Mouse (Mus musculus): ENCODE measurements at regions not wholly inside any gene's neighbourhood (a gene's known extent, or its start where the extent isn't known, plus 50 kb on each side); places are given as distances from the start of the nearest gene placed in this dataset.

- DNase-seq (ENCODE audit: low spot score in 2 of 2): no peak
These were observed 50.2 kb upstream of the Nxt1 start for GRCm38 (mm10) chr2:148622216-148622615.

- DNase-seq (ENCODE audit: low spot score in 2 of 2): no peak
These were observed 60.5 kb upstream of the Nxt1 start for GRCm38 (mm10) chr2:148611911-148612310.

- DNase-seq (ENCODE audit: low spot score in 2 of 2): no peak
These were observed 66.9 kb upstream of the Nxt1 start for GRCm38 (mm10) chr2:148605425-148605930.

GRCm38 (mm10) chr2:148603951-148604350, 68.5 kb upstream of the Nxt1 start:
- no peak for DNase-seq (ENCODE audit: low spot score in 2 of 2)

- no peak for DNase-seq (ENCODE audit: low spot score in 2 of 2)
These were observed 69.1 kb upstream of the Nxt1 start for GRCm38 (mm10) chr2:148603315-148603714.

GRCm38 (mm10) chr2:148599498-148599897, 72.9 kb upstream of the Nxt1 start:
- peak in 1 of 2 experiments; percentile 19 for DNase-seq (ENCODE audit: low spot score in 2 of 2)

- no peak for DNase-seq (ENCODE audit: low spot score in 2 of 2)
These were observed 75.4 kb upstream of the Nxt1 start for GRCm38 (mm10) chr2:148596966-148597365.

GRCm38 (mm10) chr2:148585721-148586335, 86.6 kb upstream of the Nxt1 start:
- DNase-seq (ENCODE audit: low spot score in 2 of 2): no peak

- DNase-seq (ENCODE audit: low spot score in 2 of 2): no peak
These were observed 90.2 kb upstream of the Nxt1 start for GRCm38 (mm10) chr2:148582208-148582607.

- DNase-seq (ENCODE audit: low spot score in 2 of 2): no peak
These were observed 90.7 kb upstream of the Nxt1 start for GRCm38 (mm10) chr2:148581666-148582065.

GRCm38 (mm10) chr2:148580286-148580966, 92.0 kb upstream of the Nxt1 start:
- peak; percentile 14 to 22 for DNase-seq (ENCODE audit: low spot score in 2 of 2)

- DNase-seq (ENCODE audit: low spot score in 2 of 2): no peak
These were observed 92.8 kb upstream of the Nxt1 start for GRCm38 (mm10) chr2:148579564-148579963.

- DNase-seq (ENCODE audit: low spot score in 2 of 2): no peak
These were observed 93.4 kb upstream of the Nxt1 start for GRCm38 (mm10) chr2:148579027-148579426.

- DNase-seq (ENCODE audit: low spot score in 2 of 2): no peak
These were observed 94.2 kb upstream of the Nxt1 start for GRCm38 (mm10) chr2:148578176-148578575.

GRCm38 (mm10) chr2:148575433-148575832, 97.0 kb upstream of the Nxt1 start:
- DNase-seq (ENCODE audit: low spot score in 2 of 2): no peak

GRCm38 (mm10) chr2:148572165-148572564, 100.2 kb upstream of the Nxt1 start:
- peak; percentile 68 to 71 for DNase-seq (ENCODE audit: low spot score in 2 of 2)

GRCm38 (mm10) chr2:148571616-148572015, 100.8 kb upstream of the Nxt1 start:
- no peak for DNase-seq (ENCODE audit: low spot score in 2 of 2)

- DNase-seq (ENCODE audit: low spot score in 2 of 2): no peak
These were observed 101.4 kb upstream of the Nxt1 start for GRCm38 (mm10) chr2:148571018-148571417.

GRCm38 (mm10) chr2:148567930-148568481, 104.4 kb upstream of the Nxt1 start:
- no peak for DNase-seq (ENCODE audit: low spot score in 2 of 2)

GRCm38 (mm10) chr2:148563390-148563789, 109.0 kb upstream of the Nxt1 start:
- DNase-seq (ENCODE audit: low spot score in 2 of 2): no peak

- no peak for DNase-seq (ENCODE audit: low spot score in 2 of 2)
These were observed 110.4 kb upstream of the Nxt1 start for GRCm38 (mm10) chr2:148562041-148562440.

- no peak for DNase-seq (ENCODE audit: low spot score in 2 of 2)
These were observed 112.2 kb upstream of the Nxt1 start for GRCm38 (mm10) chr2:148560013-148560773.
